Mouse (Mus musculus): ENCODE data around the gene Dnah14. TPM values are rescaled to one million over a fixed set of nuclear protein-coding genes. Genes with fewer than 3 reads are reported as not detected.

The Dnah14 gene
- polyA plus RNA-seq, 1 experiment from 2014 or later = 1.2 TPM

- Histone ChIP-seq H3K9ac (ENCODE audit: low read length) (no peak overlapping the region), H3K9me3 (ENCODE audit: control insufficient read depth, low read length) (no peaks in the 10 kb centered on the region), H3K4me2 (replicated peaks; ENCODE audit: low read depth) (no peak overlapping the region), H3K4me3 (ENCODE audit: low read depth, low read length) (no peak overlapping the region), H3K36me3 (ENCODE audit: control insufficient read depth, insufficient read depth, low read length) (no peaks in the 10 kb centered on the region), H3K4me1 (replicated peaks; ENCODE audit: control insufficient read depth, insufficient read depth) (no peaks in the 10 kb centered on the region), H3K27me3 (ENCODE audit: control insufficient read depth, insufficient read depth, low read length) (no peaks in the 10 kb centered on the region), H3K27ac (replicated peaks) (no peak overlapping the region)
- TF ChIP-seq EP300 (optimal IDR thresholded peaks at IDR 0.05) (no peak), CTCF (IDR thresholded peaks at IDR 0.05; ENCODE audit: low read depth) (no peak)
- WGBS = 58% methylated on average over 8 of the region's 8 CpGs
- DNase-seq (ENCODE audit: low spot score) (no peak), ATAC-seq (ENCODE audit: low FRiP score, low TSS enrichment) (no peak)
Observed at GRCm38 (mm10) chr1:181583152-181583551, 6.8 kb downstream of the Dnah14 start.

GRCm38 (mm10) chr1:181589116-181589515 lies 12.8 kb downstream of the Dnah14 start:
- no peaks in the 10 kb centered on the region for H3K4me1 ChIP-seq (replicated peaks; ENCODE audit: control insufficient read depth, insufficient read depth)
- TF ChIP-seq EP300 (optimal IDR thresholded peaks at IDR 0.05) (no peak), CTCF (IDR thresholded peaks at IDR 0.05; ENCODE audit: low read depth) (no peak)
- H3K9ac ChIP-seq (ENCODE audit: low read length) = no peak overlapping the region
- H3K4me2 ChIP-seq (replicated peaks; ENCODE audit: low read depth) = no peak overlapping the region
- no peak overlapping the region for H3K4me3 ChIP-seq (ENCODE audit: low read depth, low read length)
- H3K27me3 ChIP-seq (ENCODE audit: control insufficient read depth, insufficient read depth, low read length) = no peaks in the 10 kb centered on the region
- no peaks in the 10 kb centered on the region for H3K9me3 ChIP-seq (ENCODE audit: control insufficient read depth, low read length)
- DNase-seq (ENCODE audit: low spot score) = no peak
- 81% methylated on average over 6 of the region's 6 CpGs for WGBS
- H3K27ac ChIP-seq (replicated peaks) = no peak overlapping the region
- no peak for ATAC-seq (ENCODE audit: low FRiP score, low TSS enrichment)
- H3K36me3 ChIP-seq (ENCODE audit: control insufficient read depth, insufficient read depth, low read length) = no peaks in the 10 kb centered on the region

- Histone ChIP-seq H3K9ac (ENCODE audit: low read length) (no peak overlapping the region), H3K36me3 (ENCODE audit: control insufficient read depth, insufficient read depth, low read length) (no peaks in the 10 kb centered on the region), H3K4me1 (replicated peaks; ENCODE audit: control insufficient read depth, insufficient read depth) (no peaks in the 10 kb centered on the region), H3K4me2 (replicated peaks; ENCODE audit: low read depth) (no peak overlapping the region), H3K4me3 (ENCODE audit: low read depth, low read length) (no peak overlapping the region), H3K27me3 (ENCODE audit: control insufficient read depth, insufficient read depth, low read length) (no peaks in the 10 kb centered on the region), H3K9me3 (ENCODE audit: control insufficient read depth, low read length) (no peaks in the 10 kb centered on the region), H3K27ac (replicated peaks) (no peak overlapping the region)
- DNase-seq (ENCODE audit: low spot score) (no peak), ATAC-seq (ENCODE audit: low FRiP score, low TSS enrichment) (no peak)
- TF ChIP-seq CTCF (IDR thresholded peaks at IDR 0.05; ENCODE audit: low read depth) (no peak), EP300 (optimal IDR thresholded peaks at IDR 0.05) (no peak)
- WGBS = 48% methylated on average over 4 of the region's 4 CpGs
Observed at GRCm38 (mm10) chr1:181599376-181599775, 23.0 kb downstream of the Dnah14 start.

GRCm38 (mm10) chr1:181611118-181611517 lies 34.8 kb downstream of the Dnah14 start:
- H3K27ac ChIP-seq (replicated peaks) = no peak overlapping the region
- H3K4me1 ChIP-seq (replicated peaks; ENCODE audit: control insufficient read depth, insufficient read depth) = no peaks in the 10 kb centered on the region
- ATAC-seq (ENCODE audit: low FRiP score, low TSS enrichment) = no peak
- WGBS = 60% methylated on average over 3 of the region's 3 CpGs
- H3K9ac ChIP-seq (ENCODE audit: low read length) = no peak overlapping the region
- H3K4me2 ChIP-seq (replicated peaks; ENCODE audit: low read depth) = no peak overlapping the region
- no peaks in the 10 kb centered on the region for H3K27me3 ChIP-seq (ENCODE audit: control insufficient read depth, insufficient read depth, low read length)
- H3K4me3 ChIP-seq (ENCODE audit: low read depth, low read length) = no peak overlapping the region
- TF ChIP-seq EP300 (optimal IDR thresholded peaks at IDR 0.05) (no peak), CTCF (IDR thresholded peaks at IDR 0.05; ENCODE audit: low read depth) (no peak)
- no peaks in the 10 kb centered on the region for H3K36me3 ChIP-seq (ENCODE audit: control insufficient read depth, insufficient read depth, low read length)
- no peak for DNase-seq (ENCODE audit: low spot score)
- H3K9me3 ChIP-seq (ENCODE audit: control insufficient read depth, low read length) = no peaks in the 10 kb centered on the region

GRCm38 (mm10) chr1:181615866-181616491 lies 39.6 kb downstream of the Dnah14 start:
- no peaks in the 10 kb centered on the region for H3K27me3 ChIP-seq (ENCODE audit: control insufficient read depth, insufficient read depth, low read length)
- H3K4me3 ChIP-seq (ENCODE audit: low read depth, low read length) = no peak overlapping the region
- H3K27ac ChIP-seq (replicated peaks) = no peak overlapping the region
- peak; percentile 93 for TF ChIP-seq CTCF (IDR thresholded peaks at IDR 0.05; ENCODE audit: low read depth)
- TF ChIP-seq EP300 (optimal IDR thresholded peaks at IDR 0.05) = no peak
- H3K4me1 ChIP-seq (replicated peaks; ENCODE audit: control insufficient read depth, insufficient read depth) = no peaks in the 10 kb centered on the region
- no peak overlapping the region for H3K9ac ChIP-seq (ENCODE audit: low read length)
- H3K4me2 ChIP-seq (replicated peaks; ENCODE audit: low read depth) = no peak overlapping the region
- WGBS = 35% methylated on average over 11 of the region's 11 CpGs
- peak; percentile 68 for DNase-seq (ENCODE audit: low spot score)
- ATAC-seq (ENCODE audit: low FRiP score, low TSS enrichment) = peak; percentile 76; the same call in 1 of the 2 replicates
- no peaks in the 10 kb centered on the region for H3K36me3 ChIP-seq (ENCODE audit: control insufficient read depth, insufficient read depth, low read length)
- H3K9me3 ChIP-seq (ENCODE audit: control insufficient read depth, low read length) = no peaks in the 10 kb centered on the region

GRCm38 (mm10) chr1:181617332-181617731 lies 41.0 kb downstream of the Dnah14 start:
- Histone ChIP-seq H3K9ac (ENCODE audit: low read length) (no peak overlapping the region), H3K4me2 (replicated peaks; ENCODE audit: low read depth) (no peak overlapping the region), H3K4me1 (replicated peaks; ENCODE audit: control insufficient read depth, insufficient read depth) (no peaks in the 10 kb centered on the region), H3K4me3 (ENCODE audit: low read depth, low read length) (no peak overlapping the region), H3K36me3 (ENCODE audit: control insufficient read depth, insufficient read depth, low read length) (no peaks in the 10 kb centered on the region), H3K9me3 (ENCODE audit: control insufficient read depth, low read length) (no peaks in the 10 kb centered on the region), H3K27ac (replicated peaks) (no peak overlapping the region), H3K27me3 (ENCODE audit: control insufficient read depth, insufficient read depth, low read length) (no peaks in the 10 kb centered on the region)
- WGBS = 48% methylated on average over 5 of the region's 5 CpGs
- DNase-seq (ENCODE audit: low spot score) (peak; percentile 17), ATAC-seq (ENCODE audit: low FRiP score, low TSS enrichment) (no peak)
- TF ChIP-seq EP300 (optimal IDR thresholded peaks at IDR 0.05) (no peak), CTCF (IDR thresholded peaks at IDR 0.05; ENCODE audit: low read depth) (peak; percentile 69)

All from stomach, postnatal 0 days (tissue).